Mouse (Mus musculus) fat pad, adult 2 months (tissue): Measurements from ENCODE around the gene Kcnip4.

Experiments
- DNase-seq: peaks from one replicate; pipeline ENCODE4 v3.0.0-alpha.2; 2011; ENCODE audit warnings: low read depth, low spot score; ENCODE audit errors: extremely low read depth

Gene Kcnip4

DNA sequence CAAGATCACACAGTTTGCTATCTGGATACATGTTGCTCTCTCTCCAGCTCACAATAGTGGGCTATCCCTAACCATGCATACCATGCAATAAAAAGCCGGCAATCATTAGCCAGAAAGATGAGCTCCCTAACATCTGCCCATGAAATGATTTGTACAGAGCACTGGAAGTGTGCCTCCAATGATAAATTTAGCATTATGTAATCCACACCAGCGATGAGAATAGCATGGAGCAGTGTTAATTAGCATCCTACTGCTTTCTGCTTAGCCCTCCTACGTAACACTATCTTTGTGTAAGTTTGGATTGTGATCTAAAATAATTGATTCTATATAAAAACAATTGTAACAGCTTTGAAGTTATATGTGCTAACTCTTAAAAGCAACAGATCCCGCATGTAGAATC is 268.7 kb downstream of the Kcnip4 start:
- DNase-seq: no peak

DNA sequence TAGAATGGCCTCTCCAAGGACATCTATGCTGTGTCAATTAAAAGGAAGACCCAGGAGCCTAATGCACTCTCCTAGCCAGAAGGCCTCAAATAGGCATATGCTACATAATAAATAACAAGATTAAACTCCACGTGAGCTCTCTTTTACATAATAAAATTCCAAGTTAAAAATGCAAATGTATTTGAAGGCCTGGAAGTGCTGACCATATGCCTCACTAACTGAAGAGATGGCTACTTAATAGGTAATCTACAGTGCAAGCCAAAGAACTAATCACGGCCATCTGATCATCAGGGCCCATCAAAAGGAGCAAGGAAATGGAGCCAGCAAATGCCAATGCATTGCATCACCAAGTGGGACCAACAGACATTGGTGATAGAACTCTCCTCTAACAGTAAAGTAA is 277.6 kb downstream of the Kcnip4 start:
- no peak for DNase-seq

DNA sequence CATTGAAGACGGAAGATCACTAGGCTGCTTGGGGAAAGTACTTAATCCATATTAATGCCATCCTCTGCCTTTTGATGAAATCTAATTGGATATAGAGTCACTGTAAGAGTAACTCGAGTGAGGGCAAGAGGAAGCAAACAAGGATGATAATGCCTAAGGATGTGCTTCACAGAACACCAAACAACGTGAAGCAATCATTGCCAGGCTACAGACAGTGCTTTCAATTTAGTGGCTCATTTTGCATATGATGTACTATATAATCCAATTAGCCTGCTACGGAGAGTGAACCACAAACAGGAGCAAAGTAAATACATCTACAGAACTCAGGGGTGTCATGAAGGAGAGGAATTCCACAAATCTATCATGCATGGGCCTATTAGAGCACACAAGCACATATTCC is 280.3 kb downstream of the Kcnip4 start:
- DNase-seq: no peak

DNA sequence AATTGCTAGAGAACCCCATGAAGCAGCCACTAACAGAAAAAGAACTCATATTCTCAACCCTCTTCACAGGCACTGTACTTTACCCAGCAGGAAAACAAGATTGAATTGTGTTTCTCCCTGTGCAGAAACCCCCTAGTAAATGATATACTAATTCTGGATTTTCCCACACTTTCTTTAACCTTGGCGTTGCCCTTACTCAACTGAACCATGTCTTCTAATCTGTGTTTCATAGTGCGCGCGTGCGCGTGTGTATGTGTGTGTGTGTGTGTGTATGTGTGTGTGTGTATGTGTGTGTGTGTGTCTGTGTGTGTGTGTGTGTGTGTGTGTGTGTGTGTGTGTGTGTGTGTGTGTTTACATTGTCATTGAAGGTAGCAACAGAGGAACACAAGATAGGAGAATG is 283.0 kb downstream of the Kcnip4 start:
- DNase-seq: no peak

DNA sequence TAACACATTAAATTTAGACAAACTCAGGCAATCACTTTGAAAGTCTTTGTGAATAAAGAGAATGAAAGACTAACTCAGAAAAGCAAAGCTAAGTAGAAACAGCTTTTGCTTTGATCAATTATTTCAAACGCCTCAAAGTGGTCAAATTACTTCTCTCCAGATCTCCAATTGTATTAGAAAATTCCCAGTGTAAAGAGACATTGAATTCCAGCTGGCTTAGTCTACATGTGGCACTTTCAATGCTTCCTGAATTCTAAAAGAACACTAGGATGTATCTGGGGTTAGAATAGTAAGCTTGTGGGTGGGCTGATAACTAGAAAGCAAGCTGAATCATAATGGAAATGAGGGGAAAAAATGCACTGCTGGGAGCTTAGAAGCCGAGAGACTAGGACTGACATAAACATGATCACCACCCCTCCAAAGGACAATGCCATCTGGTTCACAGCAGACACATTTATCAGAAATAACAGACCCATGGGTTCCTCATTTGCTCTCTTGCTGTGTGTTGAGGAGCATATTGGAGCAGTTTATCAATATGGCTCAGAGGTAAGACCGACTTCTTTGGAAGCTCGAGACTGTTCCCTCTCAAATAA is 323.4 kb downstream of the Kcnip4 start:
- DNase-seq: no peak

DNA sequence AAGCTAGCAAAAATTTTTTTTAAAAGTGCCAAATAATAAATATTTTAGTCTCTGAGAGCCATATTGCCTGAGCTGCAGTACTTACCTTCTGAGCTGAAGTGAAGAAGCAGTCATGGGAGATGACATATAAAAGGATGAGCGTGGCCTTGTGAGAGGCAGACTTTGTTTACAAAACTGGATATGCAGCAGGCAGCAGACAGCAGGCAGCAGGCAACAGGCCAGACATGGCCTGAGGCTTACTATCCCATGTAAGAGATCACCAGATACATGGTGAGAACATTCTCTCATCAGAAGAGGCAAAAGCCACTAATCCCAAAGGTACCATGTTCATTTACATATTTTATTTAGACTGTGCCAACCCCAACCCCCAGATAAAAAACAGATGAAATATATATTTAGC is 336.5 kb downstream of the Kcnip4 start:
- no peak for DNase-seq

DNA sequence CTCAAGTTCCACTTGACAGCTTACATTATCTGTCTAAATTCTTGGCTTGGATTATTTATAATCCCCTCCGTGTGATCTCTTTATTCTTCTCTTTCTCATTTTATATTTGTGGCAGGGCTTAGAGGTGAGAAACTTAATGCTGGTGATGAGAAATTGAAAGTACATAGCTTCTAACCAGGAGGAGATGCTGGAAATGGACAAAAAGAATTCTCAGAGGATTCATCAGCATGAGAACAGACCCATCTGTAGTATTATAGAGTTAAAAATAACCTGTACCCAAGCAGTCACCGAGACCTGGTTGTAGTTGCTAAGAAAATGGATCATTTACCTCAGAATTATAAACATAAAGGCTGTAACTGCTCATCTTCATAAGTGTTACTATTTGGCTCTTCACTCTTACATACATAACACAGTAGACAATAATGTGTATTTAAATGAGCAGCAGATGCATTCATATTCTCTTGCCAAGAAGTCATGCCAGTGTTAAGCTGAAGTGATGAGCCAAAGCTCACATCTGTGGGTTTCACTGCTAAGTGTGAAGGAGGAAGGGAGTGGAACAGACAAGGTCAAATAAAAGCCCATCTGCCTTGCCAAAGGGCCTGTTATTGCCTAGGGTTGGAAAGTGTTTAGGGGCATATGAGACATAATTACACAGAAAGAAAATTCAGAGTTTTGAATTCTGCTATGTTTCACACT is 374.4 kb downstream of the Kcnip4 start:
- no peak for DNase-seq

DNA sequence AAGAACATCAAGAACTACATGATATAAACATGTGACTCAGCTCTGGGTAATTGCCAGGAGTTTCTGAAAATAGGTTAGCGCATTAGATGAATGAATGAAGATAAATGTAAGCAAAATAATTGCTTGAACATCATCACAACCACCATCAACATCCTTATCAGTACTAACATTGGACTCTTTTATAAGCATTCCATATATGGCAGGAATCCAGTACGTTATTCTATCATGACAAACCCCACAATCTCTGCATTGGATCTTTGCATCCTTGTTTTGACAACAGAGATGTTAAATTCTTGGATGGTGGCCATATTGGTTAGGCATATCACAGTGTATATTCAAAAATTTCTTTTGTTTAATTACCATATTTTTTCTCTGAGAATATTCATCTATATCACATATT is 375.0 kb downstream of the Kcnip4 start:
- no peak for DNase-seq

DNA sequence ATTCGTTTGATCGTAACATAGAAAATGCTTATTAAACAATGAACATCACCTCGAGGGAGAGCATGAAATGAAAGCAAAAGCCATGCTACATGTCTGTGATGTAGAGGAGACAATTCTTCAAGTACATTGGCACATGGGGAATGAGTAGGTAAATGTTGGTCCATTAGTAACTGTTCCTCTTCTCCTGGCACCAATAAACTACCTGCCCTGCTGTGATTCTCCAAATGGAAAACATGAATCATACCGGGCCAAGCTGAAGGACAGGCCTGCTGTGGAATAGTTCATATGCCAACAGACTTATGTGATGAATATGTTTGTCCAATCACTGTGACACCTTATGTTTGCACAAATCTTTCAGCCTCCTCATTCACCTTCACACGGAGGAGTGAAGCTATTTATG is 429.3 kb downstream of the Kcnip4 start:
- no peak for DNase-seq

DNA sequence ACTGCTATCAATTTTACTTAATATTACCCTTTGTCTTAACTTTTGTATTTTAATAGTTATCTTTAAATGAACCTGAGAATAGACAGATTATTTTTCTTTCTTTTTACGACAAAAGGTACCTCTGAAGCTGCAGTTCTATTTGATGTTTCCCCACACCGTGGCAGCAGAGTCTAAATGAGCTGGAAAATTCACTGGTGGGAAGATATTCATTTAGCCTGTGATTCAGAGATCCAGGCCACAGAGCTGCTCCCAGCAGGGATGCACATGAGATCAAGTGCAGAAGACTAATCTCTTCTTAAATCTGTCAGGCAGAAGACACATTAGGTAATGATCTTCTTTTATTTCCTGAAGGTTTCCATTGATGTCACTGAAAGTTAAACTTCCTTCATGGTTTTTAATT is 429.8 kb downstream of the Kcnip4 start:
- no peak for DNase-seq

DNA sequence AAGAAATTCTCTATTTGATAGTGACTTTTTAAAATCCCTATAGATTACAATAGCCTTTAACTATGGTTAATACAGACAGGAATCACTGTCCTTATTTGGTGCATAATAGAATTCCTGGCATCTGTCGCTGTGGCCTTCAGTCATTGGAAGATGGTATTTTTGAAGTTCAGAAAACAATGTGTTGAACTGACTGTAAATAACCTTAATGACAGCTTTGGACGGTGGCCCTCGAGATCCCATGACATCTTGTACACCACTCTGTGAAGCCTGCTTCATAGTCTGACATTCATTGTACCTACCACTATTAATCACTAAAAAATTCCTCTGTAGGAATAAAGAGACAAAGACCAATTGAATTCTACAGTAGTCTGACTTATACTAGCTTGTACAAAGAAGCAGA is 430.4 kb downstream of the Kcnip4 start:
- no peak for DNase-seq

DNA sequence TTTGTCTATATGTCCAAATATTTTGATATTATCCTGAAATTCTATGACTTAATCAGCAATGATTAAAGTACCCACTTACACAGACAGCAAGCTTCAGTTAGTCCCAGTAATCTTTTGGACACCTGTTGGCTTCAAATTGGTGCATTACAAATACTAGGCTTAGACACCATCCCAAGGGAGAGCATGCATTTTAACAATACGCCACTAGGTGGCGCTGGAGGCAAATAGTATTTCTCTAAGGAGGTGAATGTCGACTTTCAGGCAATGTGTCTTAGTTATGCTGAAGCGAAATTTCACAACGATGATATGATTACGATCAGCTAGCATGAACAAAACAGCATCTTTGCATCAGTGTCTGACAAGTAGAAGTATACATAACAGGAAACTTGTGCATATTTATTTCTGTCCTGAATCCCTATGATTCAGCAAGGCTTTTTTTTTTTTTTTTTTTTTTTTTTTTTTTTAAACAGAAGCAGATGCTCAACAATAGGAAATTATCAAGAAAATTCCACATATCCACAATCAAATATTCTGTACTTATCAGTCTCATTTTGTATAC is 434.5 kb downstream of the Kcnip4 start:
- no peak for DNase-seq

DNA sequence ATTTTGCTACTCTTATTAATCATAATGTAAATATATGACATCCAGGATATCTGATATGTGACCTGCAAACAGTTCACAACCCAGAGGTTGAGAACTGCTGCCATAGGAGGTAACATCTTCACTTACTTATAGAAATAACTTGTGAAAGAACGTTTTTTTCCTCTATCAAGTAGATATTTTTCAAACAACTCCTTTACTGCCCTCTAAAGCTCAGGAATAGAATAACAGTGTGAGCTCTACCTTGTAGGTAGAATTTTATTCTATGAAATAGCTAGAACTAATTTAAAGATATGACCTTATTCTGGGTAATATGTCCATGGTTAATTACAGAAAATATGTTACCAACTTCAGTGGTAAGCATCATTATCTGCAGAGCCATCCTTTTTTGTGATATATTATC is 459.1 kb downstream of the Kcnip4 start:
- DNase-seq: no peak

DNA sequence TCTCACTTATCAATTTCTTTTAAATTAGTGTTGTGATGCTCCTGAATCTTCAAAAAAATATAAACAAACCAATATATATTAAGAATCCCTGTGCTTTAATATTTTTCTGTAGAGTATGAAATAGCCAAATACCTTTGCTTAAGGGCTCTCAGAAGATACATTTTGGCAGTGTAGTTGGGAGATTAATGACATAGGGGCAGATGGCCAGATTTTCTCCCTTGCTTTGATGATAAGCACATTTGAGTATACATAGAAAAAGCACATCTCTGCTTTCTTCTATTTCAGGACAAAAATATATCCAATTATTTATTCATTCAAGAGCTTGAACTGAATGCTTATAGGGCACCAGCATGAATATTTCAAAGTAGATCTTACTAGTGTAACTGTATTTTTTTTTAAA is 465.8 kb downstream of the Kcnip4 start:
- DNase-seq: no peak

DNA sequence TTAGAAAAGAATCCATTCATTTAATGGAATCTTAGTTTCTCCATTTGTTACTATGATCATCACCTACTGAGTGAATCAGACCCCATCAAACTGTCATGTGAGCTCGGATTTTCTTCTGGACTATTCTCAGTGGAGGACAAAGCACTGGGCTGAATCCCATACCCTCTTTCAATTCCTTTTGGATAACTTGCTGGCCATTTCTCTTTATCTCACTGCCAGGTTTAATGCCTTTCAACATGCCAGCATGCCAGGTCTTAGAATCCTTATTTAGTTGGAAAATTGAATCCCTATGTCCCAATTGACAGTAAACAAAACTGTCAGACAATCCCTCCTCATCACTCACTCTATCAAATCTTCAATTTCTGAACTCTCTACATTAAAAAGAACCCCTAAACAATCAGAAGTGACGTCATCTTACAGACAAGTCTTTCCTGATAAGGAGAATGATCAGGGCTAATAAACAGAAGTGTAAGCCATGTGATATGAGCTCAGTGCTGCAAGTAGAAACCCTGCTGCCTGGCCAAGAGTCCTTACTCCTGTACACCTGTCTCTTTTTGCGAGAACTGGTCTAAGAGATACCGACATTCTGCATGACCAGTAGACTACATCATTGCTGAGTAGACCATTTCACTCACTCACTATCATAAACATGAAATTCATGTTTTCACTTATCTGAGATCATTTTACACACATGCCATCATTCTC is 466.9 kb downstream of the Kcnip4 start:
- DNase-seq: no peak

DNA sequence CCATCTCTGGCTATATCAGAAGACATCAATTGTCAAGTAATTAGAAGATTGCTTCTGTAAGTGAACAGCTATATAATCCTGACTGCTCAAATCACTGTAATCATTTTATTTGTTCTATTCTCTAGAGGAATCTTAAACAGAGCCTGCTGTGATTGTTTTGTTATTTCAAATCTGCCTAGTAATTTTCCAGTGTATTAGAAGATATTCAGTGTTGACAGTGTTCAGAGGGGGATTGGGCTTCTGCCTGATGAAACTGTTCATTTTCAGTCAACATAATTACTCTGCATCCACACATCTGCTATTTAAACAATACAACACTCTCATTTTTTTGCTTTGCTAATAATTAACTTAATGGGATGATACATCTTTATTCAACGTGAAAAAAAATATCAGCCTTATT is 476.7 kb downstream of the Kcnip4 start:
- no peak for DNase-seq

DNA sequence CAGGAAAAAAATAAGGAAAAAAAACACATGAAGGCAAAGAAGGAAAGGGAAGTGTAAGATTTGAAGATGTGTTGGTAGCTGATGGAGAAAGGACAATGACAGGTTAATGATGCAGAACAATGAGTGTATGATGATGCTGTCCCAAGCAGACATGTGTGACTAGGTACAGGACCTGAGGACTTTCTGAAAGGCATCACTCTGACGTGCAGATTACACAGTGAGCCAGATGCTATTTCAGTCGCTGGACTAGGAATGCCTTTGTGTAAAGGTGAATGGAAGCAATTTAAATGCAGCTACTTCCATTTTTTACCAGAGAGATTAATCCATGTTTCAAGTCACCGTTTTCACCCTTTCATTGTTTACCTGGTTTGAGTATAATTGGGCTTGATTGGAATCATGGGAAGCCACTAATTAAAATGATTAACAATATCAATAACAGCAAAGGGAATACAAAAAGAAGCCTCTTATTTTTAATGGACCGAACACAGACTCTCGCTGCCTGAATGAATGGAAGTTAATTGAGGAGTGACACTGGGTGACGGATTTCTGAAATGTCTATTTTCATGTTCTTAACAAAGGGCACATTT is 483.4 kb downstream of the Kcnip4 start:
- no peak for DNase-seq

DNA sequence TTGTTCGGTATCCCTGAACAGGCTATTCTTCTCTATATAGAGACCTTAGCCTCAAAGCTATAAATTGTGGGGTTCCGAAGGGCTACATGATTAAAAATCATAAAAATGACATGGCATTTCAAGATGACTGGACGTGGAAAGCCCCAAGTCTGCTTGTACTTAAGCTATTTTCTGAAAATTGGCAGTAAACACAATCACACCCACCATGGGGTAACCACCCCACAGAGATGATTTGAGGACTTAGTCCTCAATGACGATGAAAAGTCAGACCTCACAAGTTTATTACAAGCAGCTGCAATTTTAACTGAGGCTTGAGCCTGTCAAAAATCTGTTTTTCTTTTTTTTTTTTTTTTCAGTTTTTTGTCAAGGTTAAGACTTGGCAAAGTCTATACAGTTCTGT is 527.3 kb downstream of the Kcnip4 start:
- no peak for DNase-seq

DNA sequence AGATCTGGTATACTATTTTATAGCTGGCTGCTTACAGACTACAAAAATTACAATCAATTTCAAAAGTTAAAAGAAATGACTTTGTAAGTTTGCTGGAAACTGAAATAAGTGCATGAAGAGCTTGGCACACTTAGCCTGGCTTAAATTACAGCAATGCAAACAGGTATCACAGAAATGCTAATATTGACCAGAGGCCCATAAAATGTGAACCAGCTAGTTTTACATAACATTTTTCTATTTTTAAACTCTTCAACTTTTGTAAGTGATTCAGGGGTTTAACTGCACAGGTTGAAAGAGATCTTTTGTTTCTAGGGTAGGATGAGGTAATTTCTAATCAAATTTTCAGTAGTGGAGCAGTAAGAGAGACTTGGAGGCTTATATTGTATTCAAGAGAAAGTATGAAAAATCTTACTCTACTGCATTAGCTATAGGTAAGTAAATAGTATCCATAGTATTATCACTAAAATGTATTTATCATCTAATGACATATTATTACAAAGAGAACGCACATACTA is 535.5 kb downstream of the Kcnip4 start:
- DNase-seq: no peak

DNA sequence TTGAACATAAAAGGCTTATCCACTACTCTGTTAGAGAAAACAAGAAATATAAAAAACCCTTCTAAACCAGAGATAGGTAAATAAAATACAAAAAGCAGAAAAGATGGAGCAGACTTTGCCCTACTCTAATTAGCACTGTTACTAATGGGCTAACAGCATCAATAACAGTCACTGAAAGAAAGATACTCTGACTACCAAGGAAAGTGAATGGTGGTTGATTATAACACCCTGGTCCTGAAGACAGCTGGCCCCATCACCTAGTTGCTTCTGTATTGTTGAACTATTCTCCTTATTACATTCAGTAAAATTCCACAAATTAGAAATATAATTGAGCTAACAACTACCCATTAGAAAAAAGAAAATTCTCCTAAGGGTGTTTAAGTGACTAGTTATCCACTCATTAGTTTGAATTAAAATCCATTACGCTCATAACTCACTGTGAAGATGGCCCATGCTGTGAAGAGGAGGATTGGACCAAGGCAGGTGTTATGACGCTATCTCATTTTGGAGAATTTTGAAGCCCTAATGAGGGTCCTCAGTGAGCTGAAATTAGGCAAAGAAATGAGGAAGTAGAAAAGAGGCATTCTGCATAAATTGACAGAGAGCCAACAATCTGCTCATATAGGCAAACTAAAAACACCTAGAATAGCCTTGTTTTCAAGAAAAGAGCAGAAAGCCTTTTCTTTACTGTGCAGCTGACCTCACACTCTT is 582.2 kb downstream of the Kcnip4 start:
- DNase-seq: no peak

DNA sequence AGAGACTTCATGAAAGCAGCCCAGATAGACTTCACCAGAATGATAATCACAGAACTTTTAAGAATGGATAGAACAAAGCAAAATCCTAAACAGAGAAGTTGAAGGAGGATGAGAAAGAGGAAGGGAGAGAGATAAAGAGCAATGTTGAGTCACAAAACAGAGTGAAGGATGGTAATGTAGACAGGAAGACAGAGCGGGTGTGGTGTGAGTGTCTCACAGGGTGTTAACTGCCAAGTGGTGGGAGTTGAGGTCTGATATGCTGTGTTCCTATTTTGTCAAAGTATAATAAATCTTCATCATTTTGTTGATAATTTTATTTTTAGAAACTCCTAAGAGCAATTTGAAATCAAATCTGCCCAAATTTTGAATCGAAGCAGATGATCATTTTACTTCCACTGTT is 592.8 kb downstream of the Kcnip4 start:
- no peak for DNase-seq
